Mouse (Mus musculus) midbrain, postnatal 0 days (tissue): ENCODE measurements around the gene Lysmd3. TPM values are rescaled to one million over a fixed set of nuclear protein-coding genes. Genes with fewer than 3 reads are reported as not detected.

Experiments used
- ATAC-seq: fragments of 200-750 bp; cut with Nextera tagmentation; 2 replicates; pipeline ENCODE4 v1.8.0; 2017; ENCODE audit warnings: moderate number of reproducible peaks, mild to moderate bottlenecking, moderate TSS enrichment, moderate library complexity; ENCODE audit not compliant: low FRiP score
- DNase-seq: peaks from one replicate; pipeline ENCODE4 v3.0.0-alpha.2; 2015; ENCODE audit warnings: low spot score
- H3K27ac ChIP-seq: fragments of 300-500 bp; sonication (generic); 2 replicates; pipeline ENCODE4 v1.5.1; 2014; ENCODE audit warnings: low read depth, mild to moderate bottlenecking, low read length, mixed read lengths
- H3K27me3 ChIP-seq: fragments of 300-500 bp; sonication (generic); 2 replicates; pipeline ENCODE4 v1.6.1; 2014; ENCODE audit warnings: low read length, control low read depth, mixed read lengths; ENCODE audit not compliant: insufficient read depth
- H3K36me3 ChIP-seq: fragments of 300-500 bp; sonication (generic); 2 replicates; pipeline ENCODE4 v1.6.1; 2014; ENCODE audit warnings: low read length, control low read depth, mixed read lengths; ENCODE audit not compliant: insufficient read depth
- H3K4me1 ChIP-seq: fragments of 300-500 bp; sonication (generic); 2 replicates; pipeline ENCODE4 v1.6.1; 2014; ENCODE audit warnings: mild to moderate bottlenecking, control low read depth, antibody characterized with exemption, low read length, mixed read lengths; ENCODE audit not compliant: insufficient read depth
- H3K4me2 ChIP-seq: fragments of 300-500 bp; sonication (generic); 2 replicates; pipeline ENCODE4 v1.6.1; 2014; ENCODE audit warnings: low read depth, mild to moderate bottlenecking, low read length, mixed read lengths; ENCODE audit not compliant: poor library complexity, severe bottlenecking
- H3K4me3 ChIP-seq: fragments of 300-500 bp; sonication (generic); 2 replicates; pipeline ENCODE4 v1.5.1; 2014; ENCODE audit warnings: low read depth, mild to moderate bottlenecking, low read length, moderate library complexity
- H3K9ac ChIP-seq: fragments of 300-500 bp; sonication (generic); replicated peaks from 2 replicates; pipeline ENCODE4 v1.6.1; 2014; ENCODE audit warnings: mild to moderate bottlenecking, low read length, moderate library complexity, mixed read lengths; ENCODE audit not compliant: poor library complexity, severe bottlenecking
- H3K9me3 ChIP-seq: fragments of 300-500 bp; sonication (generic); 2 replicates; pipeline ENCODE4 v1.6.1; 2016; ENCODE audit warnings: low read length, control low read depth
- CTCF ChIP-seq: IDR thresholded peaks from 2 replicates; pipeline ENCODE4 v1.5.1; 2016; ENCODE audit warnings: antibody characterized with exemption, mild to moderate bottlenecking
- WGBS: fragments of 180-500 bp; shearing (Covaris S2); extraction: QIAGEN DNeasy Blood & Tissue Kit; methylation state at CpG from one replicate; pipeline ENCODE4 v1.1.7; 2014; 5-methylcytosine and 5-hydroxymethylcytosine counted together
- polyA plus RNA-seq: library from polyadenylated mRNA; unstranded; fragments of >200 nt; fragmentation: Nextera tagmentation; extraction: Ambion mirVana; gene quantifications from 2 replicates; pipeline ENCODE4 v1.2.1, GENCODE M21; 2015
- total RNA-seq: library from RNA; depleted of rRNA; stranded (reverse); fragments of >200 nt; gene quantifications from 2 replicates; pipeline ENCODE4 v1.2.3, GENCODE M21; 2014

The Lysmd3 gene
- total and polyA plus RNA-seq, 2 experiments from 2014 or later = 13.7 to 15.6 TPM

DNA sequence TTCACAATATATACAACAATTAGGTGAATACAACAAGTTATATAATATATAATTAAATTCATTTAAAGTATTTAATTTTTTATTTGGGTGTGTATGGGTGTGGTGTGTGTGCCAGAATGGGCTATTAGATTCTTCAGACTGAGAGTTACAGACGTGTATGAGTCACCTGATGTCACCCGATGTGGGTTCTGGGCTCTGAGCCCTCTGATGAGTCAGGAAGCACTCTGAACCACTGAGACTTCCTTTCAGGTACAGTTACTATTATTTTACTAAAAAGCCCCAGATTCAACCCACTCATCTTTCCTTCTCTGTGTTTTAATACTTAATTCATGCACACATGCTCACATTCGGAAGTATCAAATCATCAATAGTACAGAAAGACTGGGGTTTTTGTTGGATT is 27.4 kb downstream of the Lysmd3 start:
- no peaks in the 10 kb centered on the region for H3K4me1 ChIP-seq
- H3K4me2 ChIP-seq = no peak overlapping the region
- no peaks in the 10 kb centered on the region for H3K36me3 ChIP-seq
- no peak overlapping the region for H3K27ac ChIP-seq
- no peak for ATAC-seq
- H3K27me3 ChIP-seq = no peaks in the 10 kb centered on the region
- WGBS = 91% methylated on average over 3 of the region's 3 CpGs
- no peak for DNase-seq
- H3K4me3 ChIP-seq = no peak overlapping the region
- TF ChIP-seq CTCF = no peak
- no peak overlapping the region for H3K9ac ChIP-seq
- no peaks in the 10 kb centered on the region for H3K9me3 ChIP-seq

DNA sequence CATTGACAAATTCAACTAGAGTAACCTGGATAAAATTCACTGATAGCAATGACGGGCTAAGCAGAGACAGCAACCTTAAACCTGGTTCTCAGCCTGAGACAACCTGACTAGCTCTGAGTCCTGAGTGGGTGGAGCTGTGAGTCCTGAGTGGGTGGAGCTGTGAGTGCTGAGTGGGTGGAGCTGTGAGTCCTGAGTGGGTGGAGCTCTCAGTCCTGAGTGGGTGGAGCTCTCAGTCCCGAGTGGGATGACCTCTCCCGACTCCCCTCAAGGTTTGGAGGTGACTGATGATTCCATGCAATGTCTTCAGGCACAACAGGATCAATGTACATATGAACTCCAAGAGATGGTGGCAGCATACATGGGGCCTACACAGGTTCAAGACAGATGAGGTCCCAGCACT is 32.1 kb downstream of the Lysmd3 start:
- H3K36me3 ChIP-seq = no peaks in the 10 kb centered on the region
- no peak overlapping the region for H3K27ac ChIP-seq
- no peaks in the 10 kb centered on the region for H3K4me1 ChIP-seq
- H3K9me3 ChIP-seq = no peaks in the 10 kb centered on the region
- no peak for TF ChIP-seq CTCF
- DNase-seq = no peak
- H3K4me3 ChIP-seq = no peak overlapping the region
- ATAC-seq = no peak
- H3K4me2 ChIP-seq = no peak overlapping the region
- no peak overlapping the region for H3K9ac ChIP-seq
- WGBS = 84% methylated on average over 3 of the region's 3 CpGs
- no peaks in the 10 kb centered on the region for H3K27me3 ChIP-seq

DNA sequence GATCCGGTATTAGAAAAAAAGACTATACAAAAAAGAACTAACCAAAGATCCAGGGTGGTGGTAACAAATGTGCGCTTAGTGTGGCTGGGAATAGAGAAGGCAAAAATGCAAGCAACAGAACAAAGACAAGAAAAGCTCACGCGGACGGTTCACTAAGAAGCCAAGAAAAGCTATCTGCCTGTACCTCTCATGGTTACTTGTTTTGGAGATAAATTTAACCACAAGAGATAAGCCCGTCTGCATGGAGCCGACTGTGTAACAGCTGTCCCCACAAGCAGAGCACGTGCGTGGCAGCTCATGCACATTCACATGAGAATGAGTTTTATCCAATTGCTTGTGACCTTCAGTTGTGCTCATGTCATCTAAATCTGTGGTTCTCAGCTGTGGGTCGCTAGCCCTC is 33.0 kb downstream of the Lysmd3 start:
- no peak for TF ChIP-seq CTCF
- WGBS = 83% methylated on average over 10 of the region's 10 CpGs

DNA sequence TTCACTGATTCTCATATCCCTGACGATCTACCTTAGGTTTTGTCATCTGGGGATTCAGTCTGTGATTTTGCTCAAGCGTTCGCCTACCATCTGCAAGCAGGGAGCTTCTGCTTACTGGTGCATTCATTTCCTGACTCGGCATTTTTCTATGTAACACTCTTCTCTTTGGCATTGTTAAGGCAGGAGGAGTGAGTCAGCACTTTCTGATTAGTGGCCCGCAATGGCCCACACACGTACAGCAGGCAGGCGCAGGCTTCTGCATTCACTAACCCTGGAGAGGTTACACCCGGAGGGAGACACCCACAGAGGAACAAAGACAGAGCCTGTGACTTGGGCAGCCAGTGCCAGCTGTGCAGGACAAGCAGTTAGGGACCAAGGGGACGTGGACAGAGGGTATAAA is 34.1 kb downstream of the Lysmd3 start:
- Histone ChIP-seq H3K36me3 (no peaks in the 10 kb centered on the region), H3K9ac (no peak overlapping the region), H3K27me3 (no peaks in the 10 kb centered on the region), H3K4me3 (no peak overlapping the region), H3K9me3 (no peaks in the 10 kb centered on the region), H3K4me1 (no peaks in the 10 kb centered on the region), H3K27ac (no peak overlapping the region), H3K4me2 (no peak overlapping the region)
- no peak for TF ChIP-seq CTCF
- ATAC-seq (peak; percentile 38; the same call in 1 of the 2 replicates), DNase-seq (peak; percentile 60)
- 56% methylated on average over 9 of the region's 9 CpGs for WGBS

More for the DNA sequence above, 33.0 kb downstream of the Lysmd3 start:
- no peak overlapping the region for H3K27ac ChIP-seq
- no peaks in the 10 kb centered on the region for H3K36me3 ChIP-seq
- no peak for DNase-seq
- H3K4me2 ChIP-seq = no peak overlapping the region
- ATAC-seq = no peak
- no peaks in the 10 kb centered on the region for H3K27me3 ChIP-seq
- no peak overlapping the region for H3K9ac ChIP-seq
- H3K4me3 ChIP-seq = no peak overlapping the region
- no peaks in the 10 kb centered on the region for H3K9me3 ChIP-seq
- H3K4me1 ChIP-seq = no peaks in the 10 kb centered on the region

DNA sequence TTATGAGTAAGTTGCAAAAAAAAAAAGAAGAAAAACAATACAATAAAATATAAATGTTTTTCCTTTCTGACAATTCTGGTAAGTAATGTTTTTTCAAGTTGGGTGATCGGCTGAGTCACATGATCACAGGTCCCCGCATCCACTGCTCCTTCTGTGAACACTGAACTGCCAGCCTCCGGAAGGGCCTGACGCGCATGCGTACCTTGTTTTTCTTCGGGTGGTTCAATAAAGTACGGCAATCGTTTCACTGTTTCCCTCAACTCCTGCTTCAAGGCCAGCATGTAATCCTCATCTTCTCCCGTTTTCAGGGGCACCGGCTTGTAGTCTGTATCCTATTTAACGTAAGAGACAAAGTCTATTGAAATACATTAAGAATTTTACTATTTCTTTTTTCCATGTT is 37.0 kb downstream of the Lysmd3 start:
- no peaks in the 10 kb centered on the region for H3K4me1 ChIP-seq
- no peak for ATAC-seq
- no peaks in the 10 kb centered on the region for H3K36me3 ChIP-seq
- H3K4me2 ChIP-seq = no peak overlapping the region
- TF ChIP-seq CTCF = no peak
- 95% methylated on average over 12 of the region's 12 CpGs for WGBS
- no peak overlapping the region for H3K4me3 ChIP-seq
- no peak for DNase-seq
- H3K9me3 ChIP-seq = no peaks in the 10 kb centered on the region
- H3K9ac ChIP-seq = no peak overlapping the region
- H3K27me3 ChIP-seq = no peaks in the 10 kb centered on the region
- no peak overlapping the region for H3K27ac ChIP-seq

DNA sequence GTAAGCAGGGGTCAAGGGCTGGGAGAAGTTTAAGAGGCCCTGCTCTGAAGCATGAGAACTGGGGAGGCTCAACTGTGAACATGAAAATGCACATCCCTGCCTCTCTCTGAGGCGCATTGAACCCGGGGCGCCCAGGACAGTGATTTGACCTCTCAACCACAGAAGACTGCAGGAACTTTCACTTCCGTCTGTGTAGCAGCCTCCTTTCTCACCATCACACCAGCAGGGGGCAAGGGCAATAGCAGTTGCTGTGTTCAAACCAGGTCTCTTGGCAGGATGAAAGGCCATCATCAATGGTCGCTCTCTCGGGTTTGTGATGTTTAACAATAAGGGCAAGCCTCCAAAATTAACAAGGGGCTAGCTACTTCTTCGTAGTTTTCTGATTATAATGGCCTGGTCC is 45.7 kb downstream of the Lysmd3 start:
- Histone ChIP-seq H3K4me1 (no peaks in the 10 kb centered on the region), H3K4me2 (no peak overlapping the region), H3K4me3 (no peak overlapping the region), H3K27me3 (no peaks in the 10 kb centered on the region), H3K9me3 (no peaks in the 10 kb centered on the region), H3K27ac (no peak overlapping the region), H3K36me3 (no peaks in the 10 kb centered on the region), H3K9ac (no peak overlapping the region)
- ATAC-seq (no peak), DNase-seq (no peak)
- 0 out of 2 replicates have a peak, but pooled peaks have one; percentile 3 for TF ChIP-seq CTCF
- WGBS = 74% methylated on average over 7 of the region's 7 CpGs
